Mouse (Mus musculus) c-Kit-positive CD71-positive TER-119-negative erythroid progenitor cells, embryonic 14.5 days (primary cell): ENCODE results near the gene Ccer2.

Experiments
- DNase-seq: peaks from one replicate; pipeline ENCODE4 v3.0.0-alpha.2; 2013; ENCODE audit warnings: low read depth

The Ccer2 gene

DNA sequence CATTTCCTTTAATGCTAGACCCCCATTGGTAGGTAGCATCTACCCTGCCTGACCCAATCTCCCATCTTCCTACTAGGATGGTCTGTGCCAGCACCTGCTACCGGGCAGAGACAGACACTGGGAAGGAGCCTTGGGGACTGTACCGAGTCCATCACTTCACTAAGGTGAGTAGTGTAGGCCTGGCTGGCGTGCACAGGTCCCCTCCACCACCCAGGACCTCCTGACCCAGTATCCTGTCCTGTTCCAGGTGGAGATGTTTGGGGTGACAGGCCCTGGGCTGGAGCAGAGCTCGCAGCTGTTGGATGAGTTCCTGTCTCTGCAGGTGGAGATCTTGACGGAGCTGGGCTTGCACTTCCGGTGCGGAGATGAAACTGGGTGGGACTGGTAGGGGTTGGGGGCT lies 6.0 kb upstream of the Ccer2 start:
- DNase-seq, result no peak

DNA sequence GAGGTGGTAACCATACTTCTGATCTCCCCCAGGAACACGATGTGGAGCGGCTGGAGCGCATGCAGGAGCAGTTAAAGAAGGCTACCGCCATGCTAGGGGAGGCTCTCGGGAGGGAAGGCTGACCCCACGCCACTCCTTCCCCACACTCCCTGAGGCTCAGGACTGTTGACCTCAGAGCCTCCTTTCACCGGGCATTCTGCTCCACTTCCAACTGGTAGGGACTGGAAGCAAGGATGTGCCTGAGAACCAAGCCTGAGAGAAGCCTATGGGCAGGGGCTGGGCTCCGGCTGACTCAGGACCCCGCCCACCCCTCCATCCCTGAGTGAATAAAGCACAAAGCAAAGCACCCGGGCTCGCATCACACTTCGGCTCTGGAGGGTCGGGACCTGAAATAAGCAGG lies 2.6 kb downstream of the Ccer2 start:
- DNase-seq, result no peak

DNA sequence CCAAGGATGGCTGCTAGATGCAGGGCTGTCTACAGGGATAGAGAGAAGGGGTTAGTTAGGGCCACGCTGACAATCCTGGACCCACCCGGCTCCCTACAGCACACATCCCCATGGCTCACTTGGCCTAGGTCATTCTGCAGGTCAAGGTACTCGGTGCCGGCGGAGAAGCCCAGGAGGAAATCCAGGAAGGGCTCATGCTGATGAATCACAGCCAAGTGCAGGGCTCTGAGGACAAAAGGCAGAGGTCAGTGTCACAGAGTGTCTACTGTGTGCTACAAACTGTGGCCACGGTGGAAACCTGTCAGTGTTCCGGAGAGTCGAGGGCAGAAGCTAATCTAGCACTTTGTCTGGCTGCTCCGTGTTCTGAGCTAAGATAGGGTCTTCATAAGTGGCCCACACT lies 5.9 kb downstream of the Ccer2 start:
- DNase-seq, result no peak

DNA sequence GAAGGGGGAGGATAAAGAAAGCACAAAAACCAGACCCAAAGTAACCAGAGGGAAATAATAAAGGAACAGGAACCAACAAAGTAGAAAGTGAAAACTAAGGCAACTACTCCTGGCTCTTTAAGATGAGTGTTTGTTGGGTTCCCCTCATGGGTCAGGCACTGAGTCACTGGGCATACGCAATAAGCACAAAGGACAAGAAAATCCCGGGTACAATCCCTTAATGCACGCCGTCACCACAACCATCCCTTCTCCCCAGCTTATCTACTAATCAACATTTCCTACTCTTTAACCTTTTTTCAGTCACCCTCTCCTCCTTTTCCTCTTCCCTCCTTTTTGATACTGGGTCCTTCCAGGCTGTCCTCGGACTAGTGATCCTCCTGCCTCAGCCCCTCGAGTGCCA lies 9.2 kb downstream of the Ccer2 start:
- no peak for DNase-seq

DNA sequence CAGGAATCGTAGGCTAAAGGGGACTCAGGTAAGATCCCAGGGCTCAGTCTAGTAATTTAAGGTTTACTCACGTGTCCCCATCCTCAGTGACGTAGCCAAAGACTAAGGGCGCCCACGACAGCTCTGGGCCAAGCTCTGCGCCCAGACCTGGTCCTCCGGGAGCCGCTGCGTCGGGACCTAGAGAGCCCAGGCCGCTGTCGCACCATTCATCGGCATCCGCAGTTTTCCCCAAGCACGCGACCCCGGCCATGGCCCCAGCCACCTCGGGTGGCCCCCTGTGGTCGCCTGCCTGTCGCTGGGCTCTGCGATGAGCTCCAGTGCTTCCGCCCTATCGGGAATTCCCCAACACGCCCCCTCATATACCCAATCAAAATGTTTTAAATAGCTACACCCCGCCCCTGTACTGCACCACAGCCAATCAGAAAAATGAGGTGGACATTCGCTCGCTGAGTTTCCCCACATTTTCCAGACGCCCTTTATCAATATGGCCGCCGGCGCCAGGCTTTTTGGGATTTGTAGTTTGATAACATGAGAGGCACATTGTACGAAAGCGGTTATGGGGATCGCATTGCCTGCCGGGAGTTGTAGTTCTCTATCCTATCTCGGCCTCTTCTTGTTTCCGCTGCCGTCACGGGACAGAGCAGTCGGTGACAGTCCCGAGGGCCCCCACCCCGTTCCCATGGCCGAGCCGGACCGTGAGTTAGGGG lies 10.4 kb downstream of the Ccer2 start, which contains the start of gene Sirt2:
Gene Sirt2, plus strand, starts transcription at position 563 of the 707 bp plus-strand sequence.
- DNase-seq, result peak; percentile 99

DNA sequence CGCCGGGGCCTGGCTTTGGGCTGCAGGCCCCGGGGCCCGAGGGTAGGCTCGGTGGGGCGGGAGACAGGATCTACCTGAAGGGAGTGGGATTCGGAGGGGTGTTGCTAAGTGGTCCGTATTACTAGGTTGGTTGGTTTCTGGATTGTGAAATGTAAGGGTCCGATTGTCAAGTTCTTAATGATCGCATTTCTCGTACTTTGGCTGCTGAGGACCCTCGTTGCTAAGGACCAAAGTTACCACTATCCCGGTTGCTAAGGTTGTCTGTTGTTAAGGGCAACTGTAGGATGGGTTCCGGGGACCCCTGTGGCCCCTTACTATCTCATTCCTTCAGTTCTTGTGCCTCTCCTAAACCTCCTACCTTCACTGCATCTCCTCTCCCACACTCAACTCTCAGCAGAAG lies 10.9 kb downstream of the Ccer2 start:
- no peak for DNase-seq

DNA sequence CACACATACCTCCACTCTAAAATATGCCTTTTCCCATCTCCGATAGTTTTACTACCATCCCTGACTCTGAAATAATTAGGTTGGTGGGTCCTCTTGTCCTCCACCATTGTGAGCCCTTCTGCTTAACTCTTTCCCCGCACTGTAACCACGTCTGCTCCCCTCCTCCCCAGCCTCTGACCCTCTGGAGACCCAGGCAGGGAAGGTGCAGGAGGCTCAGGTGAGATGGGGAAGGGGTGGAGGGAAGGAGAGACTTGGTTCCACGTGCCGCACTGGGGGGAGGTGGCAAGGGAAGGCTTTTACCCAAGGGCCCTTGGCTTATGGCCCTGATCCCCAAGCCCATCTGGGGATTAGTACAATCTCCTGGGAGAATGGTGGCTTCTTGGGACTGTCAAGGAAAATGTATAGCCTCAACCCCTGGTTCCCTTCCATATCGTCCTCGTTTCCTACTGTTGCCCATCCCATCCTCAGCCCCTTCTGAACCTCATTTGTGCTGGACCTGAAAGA lies 11.5 kb downstream of the Ccer2 start, which contains the start of gene Nfkbib:
Gene Nfkbib, minus strand, starts transcription at position 51 of the 504 bp plus-strand sequence.
- DNase-seq, result no peak

DNA sequence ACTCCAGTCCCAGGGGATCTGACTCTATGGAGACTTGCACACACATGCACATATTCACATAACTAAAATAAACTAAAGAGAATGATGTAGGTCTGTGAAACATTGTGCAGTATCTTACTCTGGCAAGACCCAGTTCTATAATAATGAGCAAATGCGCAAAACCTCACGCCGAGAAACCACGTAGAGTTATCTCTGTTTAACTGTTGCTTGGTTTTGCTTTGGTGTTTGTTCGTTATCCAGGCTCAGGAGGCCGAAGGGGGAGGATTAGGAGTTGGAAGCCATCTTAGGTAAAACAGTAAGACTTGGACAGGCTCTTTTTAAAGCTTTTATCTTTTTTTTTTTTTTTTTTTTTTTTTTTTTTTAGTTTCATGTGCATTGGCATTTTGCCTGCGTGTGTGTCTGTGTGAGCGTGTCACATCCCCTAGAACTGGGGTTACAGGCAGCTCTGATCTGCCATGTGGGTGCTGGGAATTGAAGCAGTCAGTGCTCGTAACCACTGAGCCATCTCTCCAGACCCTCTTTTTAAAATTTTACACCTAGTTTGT lies 13.5 kb downstream of the Ccer2 start:
- no peak for DNase-seq

DNA sequence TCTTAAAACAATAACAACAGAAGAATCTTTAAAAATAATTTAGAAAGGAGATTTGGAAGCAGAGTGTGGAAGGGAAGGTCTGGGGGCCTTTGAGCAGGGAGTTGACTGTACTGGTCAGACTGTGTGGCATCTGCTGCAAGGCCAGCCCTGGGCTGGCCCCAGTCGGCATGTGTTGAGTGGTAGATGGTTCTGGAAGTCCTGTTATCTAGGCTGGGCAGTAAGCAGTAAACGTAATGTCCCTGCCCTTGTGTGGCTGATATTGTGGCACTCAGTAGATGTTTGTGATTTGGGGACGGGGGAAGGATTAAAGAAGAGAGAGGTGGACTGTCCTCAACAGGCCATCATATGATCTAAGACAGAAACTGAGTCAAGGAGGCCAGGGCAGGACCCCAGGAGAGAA lies 14.3 kb downstream of the Ccer2 start:
- DNase-seq, result no peak

DNA sequence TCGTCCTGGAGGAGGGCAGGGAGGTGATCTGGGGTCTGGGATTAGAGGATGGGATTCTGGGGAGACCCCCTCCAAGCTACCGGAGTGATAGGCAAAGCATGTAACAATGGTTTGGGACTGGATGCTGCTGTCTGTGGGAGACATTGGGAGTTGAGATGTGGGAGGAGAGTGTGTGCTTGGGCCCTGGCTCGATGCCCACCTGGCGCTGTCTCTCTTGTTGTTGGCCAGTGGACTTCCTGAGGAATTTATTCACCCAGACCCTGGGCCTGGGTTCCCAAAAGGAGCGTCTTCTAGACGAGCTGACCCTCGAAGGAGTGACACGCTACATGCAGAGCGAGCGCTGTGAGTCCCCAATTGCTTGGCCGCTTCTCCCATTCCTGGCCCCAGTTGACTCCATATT lies 15.9 kb downstream of the Ccer2 start:
- no peak for DNase-seq

DNA sequence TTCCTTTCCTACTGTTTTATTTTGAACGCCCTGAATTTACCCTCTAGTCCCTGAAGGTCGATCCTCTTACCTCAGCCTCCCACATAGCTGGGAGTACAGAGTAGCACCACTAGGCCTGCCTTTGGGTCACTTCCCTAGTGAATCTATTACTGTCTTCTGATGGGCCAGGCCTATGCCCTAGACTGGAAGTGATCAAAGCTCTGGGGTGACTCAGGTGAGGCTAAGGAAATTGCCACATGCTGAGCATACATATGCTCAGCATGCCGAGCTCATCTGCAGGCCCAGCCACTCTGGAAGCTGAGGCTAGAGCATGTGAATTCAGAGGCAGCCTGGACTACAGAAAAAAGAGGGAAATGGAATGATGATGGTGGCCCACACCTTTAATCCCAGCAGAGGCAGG lies 17.2 kb downstream of the Ccer2 start:
- DNase-seq, result no peak

DNA sequence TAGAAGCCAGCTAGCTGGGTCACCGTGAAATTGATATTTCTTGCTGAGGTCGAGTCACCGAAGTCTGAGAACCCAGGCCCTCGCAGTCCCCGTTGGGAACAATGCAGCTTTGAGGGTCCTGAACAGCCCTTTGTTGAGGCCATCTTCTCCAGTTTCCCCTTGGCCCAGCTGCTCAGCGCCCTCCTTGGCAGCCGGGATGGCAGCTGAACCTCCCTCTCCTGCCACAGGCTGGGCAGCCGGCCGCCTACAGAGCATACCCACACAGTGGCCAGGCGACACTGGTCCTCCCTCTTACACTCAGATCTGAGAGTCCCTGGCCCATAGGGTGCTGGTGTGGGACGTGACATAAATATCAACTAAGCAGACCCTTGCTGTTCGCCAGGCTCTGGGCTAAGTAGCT lies 18.2 kb downstream of the Ccer2 start:
- no peak for DNase-seq

DNA sequence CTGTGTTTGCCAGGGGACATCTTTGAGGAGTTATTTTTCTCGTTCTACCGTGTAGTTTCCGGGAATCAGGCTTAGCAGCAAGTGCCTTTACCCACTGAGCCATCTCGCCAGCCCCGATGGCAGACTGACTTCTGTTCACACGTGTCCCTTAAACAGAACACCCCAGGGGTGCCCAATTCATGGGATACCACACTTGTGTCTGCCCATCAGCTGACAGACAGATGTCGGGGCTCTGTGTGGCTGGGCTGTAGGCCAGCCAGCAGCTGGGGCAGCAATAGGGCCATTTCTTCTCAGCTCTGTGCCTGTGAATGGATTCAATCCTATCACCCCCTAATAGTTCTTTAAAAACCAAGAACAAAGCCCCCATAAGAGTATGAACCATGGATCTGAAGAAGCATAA lies 19.2 kb downstream of the Ccer2 start:
- no peak for DNase-seq

DNA sequence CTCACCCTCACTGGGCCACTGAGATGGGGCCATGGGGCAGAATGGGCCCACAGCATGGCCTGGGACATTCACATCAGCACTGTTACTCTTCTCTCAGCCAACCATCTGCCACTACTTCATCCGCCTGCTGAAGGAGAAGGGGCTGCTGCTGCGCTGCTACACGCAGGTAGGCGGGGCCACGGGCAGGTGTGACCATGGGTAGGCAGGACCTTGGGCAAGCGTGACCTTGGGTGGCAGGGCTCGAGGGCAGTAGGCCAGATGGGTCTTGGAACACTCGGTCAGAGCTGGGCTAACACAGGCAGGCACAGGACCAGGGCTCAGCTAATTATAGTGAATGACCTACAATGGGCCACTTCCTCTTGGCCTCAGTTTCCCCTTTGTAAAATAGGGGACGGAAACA lies 22.9 kb downstream of the Ccer2 start:
- DNase-seq, result no peak

DNA sequence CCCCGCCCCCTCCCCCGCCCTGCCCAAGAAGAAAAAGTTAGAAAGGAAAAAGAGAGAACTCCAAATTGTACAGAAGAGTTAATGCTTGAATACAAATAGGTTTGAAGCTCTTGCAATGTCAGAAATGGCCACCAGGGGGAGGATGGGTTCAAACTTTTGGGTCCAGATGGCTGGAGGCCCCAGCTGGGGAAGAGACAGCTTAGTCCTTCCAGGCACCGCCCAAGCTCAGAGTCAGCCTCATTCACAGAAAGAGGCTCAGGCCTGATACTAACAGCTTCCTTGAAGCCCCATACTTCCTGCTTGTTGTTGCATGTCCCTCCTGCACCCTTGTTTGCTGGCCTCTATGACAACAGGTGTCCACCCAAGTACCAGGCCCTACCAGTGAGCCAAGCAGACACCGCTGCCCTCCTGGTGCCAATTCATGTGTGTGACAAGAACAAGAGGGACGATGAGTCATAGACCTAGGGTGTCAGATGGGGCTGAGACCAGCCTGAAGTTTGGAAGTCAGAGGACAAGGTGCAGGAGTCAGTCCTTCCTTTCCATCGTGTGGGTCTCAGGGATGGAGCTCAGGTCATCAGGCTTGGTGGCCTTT lies 24.2 kb downstream of the Ccer2 start:
- DNase-seq, result peak; percentile 93

DNA sequence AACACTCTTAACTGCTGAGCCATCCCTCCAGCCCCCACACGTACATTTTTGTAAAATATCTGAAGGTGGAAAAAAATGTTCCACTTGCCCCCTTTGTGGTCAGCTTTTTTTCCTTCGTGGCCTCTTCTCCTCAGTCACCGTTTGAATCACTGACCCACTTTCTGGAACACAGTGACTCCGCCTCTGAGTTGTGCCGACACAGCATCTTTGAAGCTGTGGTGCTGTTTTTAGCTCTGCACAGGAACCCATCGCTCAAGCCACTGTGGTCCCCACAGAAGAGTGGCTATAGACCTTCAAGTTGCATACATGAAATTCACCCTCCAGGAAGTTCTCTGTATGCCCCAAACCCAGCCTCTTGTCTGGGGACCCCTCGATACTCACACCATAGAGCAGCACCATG lies 24.9 kb downstream of the Ccer2 start:
- no peak for DNase-seq

DNA sequence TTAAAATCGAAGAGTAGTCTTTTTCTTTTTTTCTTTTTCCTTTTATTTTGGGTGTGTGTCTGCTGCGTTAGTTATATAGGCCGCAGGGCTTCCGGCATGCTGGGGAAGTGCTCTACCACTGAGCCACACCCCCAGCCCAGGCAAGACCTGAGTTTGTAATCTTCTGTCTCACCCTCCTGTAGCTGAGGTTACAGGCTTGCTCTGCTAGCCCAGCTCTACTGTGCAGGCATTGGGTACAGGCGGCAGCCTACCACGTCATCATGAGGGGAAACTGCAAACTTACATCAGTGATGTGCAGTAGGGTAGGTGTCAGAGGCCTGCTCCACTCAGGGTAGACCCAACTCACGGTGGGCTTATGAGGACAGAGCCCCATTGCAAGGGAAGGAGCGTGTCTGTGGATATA lies 25.3 kb downstream of the Ccer2 start:
- no peak for DNase-seq

DNA sequence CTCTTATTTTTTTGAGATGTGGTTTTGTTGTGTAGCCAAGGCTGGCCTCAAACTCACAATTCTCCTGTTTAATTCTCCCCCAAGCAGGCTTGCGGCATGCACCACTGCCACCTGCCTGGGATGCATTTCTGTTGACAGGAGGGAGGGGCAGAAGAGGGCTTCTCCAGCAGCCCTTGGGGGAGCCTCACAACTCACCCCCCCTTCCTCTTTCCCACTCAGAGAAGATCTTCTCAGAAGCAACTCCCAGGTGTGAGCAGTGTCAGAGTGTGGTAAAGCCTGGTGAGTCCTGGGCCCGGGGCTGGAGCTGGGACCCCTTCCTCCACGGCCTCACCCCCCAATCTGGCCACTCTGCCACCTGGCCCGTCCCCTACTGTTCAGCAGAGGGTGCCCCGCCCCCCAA lies 29.2 kb downstream of the Ccer2 start:
- DNase-seq, result no peak

DNA sequence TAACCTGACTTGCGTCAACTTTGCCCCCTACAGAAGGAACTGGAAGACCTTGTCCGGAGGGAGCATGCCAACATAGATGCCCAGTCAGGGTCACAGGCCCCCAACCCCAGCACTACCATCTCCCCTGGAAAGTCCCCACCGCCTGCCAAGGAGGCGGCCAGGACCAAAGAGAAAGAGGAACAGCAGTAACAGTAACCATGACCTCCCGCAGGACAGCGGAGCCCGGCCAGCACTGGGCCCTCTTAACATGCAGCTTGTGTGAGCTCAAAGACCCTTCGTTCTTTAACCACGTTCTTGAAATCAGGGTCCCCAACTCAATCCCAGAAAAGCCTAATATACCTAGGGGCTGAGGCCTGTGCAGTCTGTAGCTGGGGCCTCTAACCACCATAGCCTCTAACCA lies 31.9 kb downstream of the Ccer2 start:
- no peak for DNase-seq

DNA sequence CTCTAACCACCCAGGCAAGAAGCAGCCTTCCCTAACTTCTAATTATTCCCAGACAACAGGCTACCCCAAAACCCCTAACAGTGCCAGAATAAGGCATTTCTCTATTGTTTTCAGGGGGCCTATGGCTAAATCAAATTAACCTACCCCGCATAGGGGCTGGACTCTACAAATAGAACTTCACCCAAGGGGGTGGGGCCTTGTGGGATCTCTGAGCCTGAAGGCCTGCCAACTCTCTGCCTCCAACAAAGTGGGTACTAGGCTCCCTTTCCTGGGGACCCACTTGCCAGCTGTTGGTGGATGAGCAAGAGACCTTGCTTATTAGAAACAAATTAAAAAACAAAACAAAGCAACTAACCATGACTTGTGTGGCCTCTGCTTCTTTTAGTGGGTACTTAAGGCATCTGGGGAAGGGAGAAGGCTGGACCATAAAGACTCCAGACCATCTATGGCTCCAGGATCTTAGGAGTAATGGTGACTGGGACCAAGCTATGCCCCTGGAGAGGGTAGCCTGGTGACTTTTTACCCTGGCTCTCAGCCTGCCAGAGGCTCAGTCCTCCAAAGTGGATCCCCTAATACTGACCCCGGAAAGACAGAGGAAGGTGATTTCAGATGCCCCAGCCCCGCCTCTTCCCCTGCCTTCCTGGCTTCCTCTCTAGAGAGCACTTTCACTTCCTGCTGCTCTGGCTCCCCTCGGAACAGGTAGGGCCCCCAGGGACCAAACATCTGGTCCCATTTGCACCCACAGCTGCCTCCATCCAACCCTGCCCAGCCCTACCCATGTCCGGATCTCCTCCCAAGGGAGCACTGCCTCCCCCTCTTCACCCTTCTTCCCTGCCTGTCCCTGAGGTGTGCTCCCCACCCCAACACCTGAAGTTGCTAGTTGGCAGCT lies 32.6 kb downstream of the Ccer2 start, which contains the start of gene Rinl:
Gene Rinl, plus strand, starts transcription at position 663 of the 889 bp plus-strand sequence.
- no peak for DNase-seq

DNA sequence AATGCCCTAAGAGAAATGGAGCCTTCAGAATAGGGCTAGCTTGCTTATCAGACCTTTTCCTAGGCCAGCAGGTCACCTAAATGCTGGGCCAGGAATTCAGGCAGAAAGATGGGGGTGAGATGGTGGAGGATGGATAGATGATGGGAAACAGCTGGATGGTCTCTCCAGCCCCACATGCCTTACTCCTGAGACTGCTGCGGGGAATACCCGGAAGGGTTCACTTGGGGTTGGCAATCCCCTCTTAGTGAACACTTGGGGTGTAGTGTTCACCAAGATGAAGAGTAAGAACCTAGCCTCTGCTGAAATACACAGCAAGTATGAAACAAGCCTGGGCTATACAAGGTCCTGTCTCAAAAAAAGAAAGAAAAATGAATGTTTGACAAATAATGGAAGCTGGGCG lies 33.3 kb downstream of the Ccer2 start:
- DNase-seq, result no peak

DNA sequence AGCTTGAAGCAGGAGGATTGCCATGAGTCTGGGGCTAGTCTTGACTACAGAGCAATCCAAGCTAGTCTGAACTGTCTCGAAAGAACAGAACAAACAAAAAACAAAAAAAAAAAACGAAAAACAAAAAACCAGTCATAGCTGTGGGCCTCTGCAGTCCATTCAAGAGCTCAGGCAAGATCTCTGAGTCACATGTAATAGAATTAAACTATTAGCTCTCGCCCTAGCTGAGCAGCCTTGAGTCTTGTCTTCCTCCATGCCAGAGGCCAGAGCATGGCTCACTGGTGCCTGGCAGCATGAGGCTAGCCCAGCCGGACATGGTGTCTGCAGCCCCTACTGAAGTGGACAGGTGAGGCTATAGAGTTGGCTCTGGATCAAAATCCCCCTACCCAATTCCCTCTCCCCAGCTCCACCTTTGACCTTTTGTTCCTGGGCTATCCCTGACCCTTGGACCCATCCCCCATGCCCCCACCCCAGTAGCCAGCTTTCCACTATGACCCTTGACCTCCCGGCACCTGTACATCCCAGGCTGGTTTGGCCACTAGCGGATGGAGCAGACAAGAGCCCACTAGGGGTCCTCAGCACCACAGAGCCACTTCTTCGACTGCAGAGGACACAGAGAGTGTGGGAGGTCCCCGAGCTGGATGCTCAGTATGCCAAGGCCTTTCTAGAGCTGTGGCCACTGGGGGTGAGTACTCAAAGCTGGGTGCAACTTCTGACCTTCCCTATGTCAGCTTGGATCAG lies 34.3 kb downstream of the Ccer2 start:
- no peak for DNase-seq
